Comparison of ENCODE assay signal across 14 mouse cellular contexts in the genomic region with DNA sequence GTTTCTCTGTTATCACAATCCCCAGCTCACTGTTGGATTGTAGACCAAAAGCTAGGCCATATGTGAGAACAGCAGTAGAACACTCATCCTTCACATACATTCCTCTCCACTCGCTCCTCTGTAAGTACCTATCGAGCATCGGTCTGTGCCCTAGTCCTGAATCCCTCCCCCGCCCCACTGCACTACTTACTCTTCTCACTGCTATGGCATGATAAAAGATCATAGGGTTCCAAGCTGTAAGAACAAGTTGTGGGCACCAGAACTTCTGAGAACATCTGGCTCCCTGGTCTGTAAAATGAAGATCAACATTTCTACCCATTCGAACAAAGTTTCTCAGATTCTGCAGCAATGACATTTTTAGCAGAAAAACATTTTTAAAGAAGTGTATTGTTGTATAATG. TPM values are rescaled to one million over a fixed set of nuclear protein-coding genes. Genes with fewer than 3 reads are reported as not detected.
DNase-seq lines count a peak whose midpoint lies in the region; ATAC-seq and TF ChIP-seq lines count a peak whose summit lies in the region.
"Had no signal": no experiment of that assay in that cellular context is flagged by ENCODE, and none has a peak within 500 bp of the region (broad histone marks: within the 10 kb centered on the region; RNA-seq: fewer than 3 reads in every experiment).

A gene (minus strand): TSS at position 101 of the 400 bp plus-strand sequence.

- no peak for TF ChIP-seq CTCF in spleen, adult 2 months (IDR thresholded peaks at IDR 0.05; ENCODE audit: extremely low read depth, insufficient read depth, insufficient read length, insufficient replicate concordance)

- no peaks in the 10 kb centered on the region for H3K36me3 ChIP-seq in spleen, adult 2 months (ENCODE audit: control insufficient read depth, insufficient read depth, low read length)
- no peaks in the 10 kb centered on the region for H3K36me3 ChIP-seq in embryonic facial prominence, embryonic 10.5 days (replicated peaks)
- H3K36me3 ChIP-seq: embryonic facial prominence, embryonic 13.5 days; midbrain, embryonic 15.5 days had no signal

- DNase-seq in heart, adult 11 months, result peak; percentile 10
- DNase-seq in heart, postnatal 14 days, result no peak
- no peak for DNase-seq in spleen, adult 2 months (ENCODE audit: low read depth in 1 of 2, low spot score in 2 of 2)
- DNase-seq in spleen, postnatal 10 days (ENCODE audit: low spot score in 2 of 2), result no peak
- DNase-seq in embryonic facial prominence, embryonic 10.5 days (ENCODE audit: low spot score), result no peak
- no peak for DNase-seq in natural killer cell, adult 2 months (ENCODE audit: low spot score in 2 of 2)
- DNase-seq: lung, postnatal 14 days had no signal

- ATAC-seq in erythroid progenitor cell, adult 5-6 weeks (replicated peaks; ENCODE audit: low FRiP score, poor library complexity, severe bottlenecking), result no peak
- no peak for ATAC-seq in neutrophil, adult 5-6 weeks (ENCODE audit: extremely low read depth, insufficient number of reproducible peaks, low FRiP score, poor library complexity, severe bottlenecking)
- ATAC-seq: activated CD4-positive, CD25-positive, alpha-beta regulatory T cell, adult 4 months; forebrain, embryonic 13.5 days; midbrain, embryonic 15.5 days had no signal

- H3K27me3 ChIP-seq in spleen, adult 2 months (ENCODE audit: control insufficient read depth, insufficient read depth, low read length), result no peaks in the 10 kb centered on the region
- no peaks in the 10 kb centered on the region for H3K27me3 ChIP-seq in embryonic facial prominence, embryonic 10.5 days (replicated peaks; ENCODE audit: low read depth, poor library complexity, severe bottlenecking)
- H3K27me3 ChIP-seq: embryonic facial prominence, embryonic 13.5 days; forebrain, embryonic 13.5 days; midbrain, embryonic 15.5 days had no signal

- WGBS in spleen, adult 2 months, result 74% methylated on average over 5 of the region's 5 CpGs
- 86% methylated on average over 5 of the region's 5 CpGs for WGBS in embryonic facial prominence, embryonic 10.5 days

- no peak for TF ChIP-seq POLR2A in spleen, adult 2 months (IDR thresholded peaks at IDR 0.05; ENCODE audit: low read depth, low read length)

- H3K4me3 ChIP-seq in spleen, adult 2 months (ENCODE audit: extremely low read depth, insufficient read depth, insufficient read length), result peak within 1 kb of the TSS; percentile 83
- H3K4me3 ChIP-seq in embryonic facial prominence, embryonic 10.5 days, result no peak within 1 kb of the TSS
- H3K4me3 ChIP-seq: embryonic facial prominence, embryonic 13.5 days; forebrain, embryonic 13.5 days; midbrain, embryonic 15.5 days had no signal

- H3K27ac ChIP-seq in spleen, adult 2 months (ENCODE audit: insufficient read depth, low read length), result peak within 1 kb of the TSS; percentile 87
- no peak within 1 kb of the TSS for H3K27ac ChIP-seq in embryonic facial prominence, embryonic 10.5 days (replicated peaks)
- H3K27ac ChIP-seq: embryonic facial prominence, embryonic 13.5 days; forebrain, embryonic 13.5 days; hindbrain, embryonic 14.5 days; midbrain, embryonic 15.5 days had no signal

- no peaks in the 10 kb centered on the region for H3K9me3 ChIP-seq in embryonic facial prominence, embryonic 10.5 days
- H3K9me3 ChIP-seq: embryonic facial prominence, embryonic 13.5 days; forebrain, embryonic 13.5 days; midbrain, embryonic 15.5 days had no signal

- H3K4me1 ChIP-seq in spleen, adult 2 months (ENCODE audit: control insufficient read depth, insufficient read depth, insufficient read length), result peaks cover 14% of the 10 kb centered on the region
- no peaks in the 10 kb centered on the region for H3K4me1 ChIP-seq in embryonic facial prominence, embryonic 10.5 days
- H3K4me1 ChIP-seq: embryonic facial prominence, embryonic 13.5 days; forebrain, embryonic 13.5 days; midbrain, embryonic 15.5 days had no signal

- intact Hi-C loops in heart, postnatal 14 days (cut with DNase I), result no loop called here

RNA-seq across cellular contexts. Expression of the gene that starts here (rescaled TPM):
- 1 to 10 TPM; 5.2 to 6.0 TPM for total RNA-seq in heart, postnatal 14 days (2021)
- 47.5 and 71.3 TPM in 2 replicates for polyA plus RNA-seq in spleen, adult 2 months (2012; rRNA removed)
- total RNA-seq in erythroid progenitor cell, adult 5-6 weeks (2015; ENCODE audit: low replicate concordance), result 29.2 and 34.8 TPM in 2 replicates
- 5.0 and 32.1 TPM in 2 replicates for total RNA-seq in erythroid progenitor cell, adult 5-6 weeks (2017; ENCODE audit: low replicate concordance)
- 136 and 145 TPM in 2 replicates for total RNA-seq in neutrophil, adult 5-6 weeks (2017)
- not detected in 2 replicates for polyA plus RNA-seq in embryonic facial prominence, embryonic 10.5 days (2016; fragmentation: Nextera tagmentation; extraction: Ambion mirVana)

Comparison
In these comparisons a context has a peak if more than half of its experiments do, and no peak if none do; other contexts are left out.
1. RNA of the gene that starts here (polyA plus RNA-seq): 47.5 to 71.3 TPM in spleen, adult 2 months; not detected in embryonic facial prominence, embryonic 10.5 days; every median in the first group is over 10 times any median in the second.